Mouse (Mus musculus) R1 (cell line): ENCODE results near the gene Syt15.

Experiments
- DNase-seq: peaks from one replicate; pipeline ENCODE4 v3.0.0-alpha.2; 2018; ENCODE audit warnings: low read depth, low spot score

The Syt15 gene

DNA sequence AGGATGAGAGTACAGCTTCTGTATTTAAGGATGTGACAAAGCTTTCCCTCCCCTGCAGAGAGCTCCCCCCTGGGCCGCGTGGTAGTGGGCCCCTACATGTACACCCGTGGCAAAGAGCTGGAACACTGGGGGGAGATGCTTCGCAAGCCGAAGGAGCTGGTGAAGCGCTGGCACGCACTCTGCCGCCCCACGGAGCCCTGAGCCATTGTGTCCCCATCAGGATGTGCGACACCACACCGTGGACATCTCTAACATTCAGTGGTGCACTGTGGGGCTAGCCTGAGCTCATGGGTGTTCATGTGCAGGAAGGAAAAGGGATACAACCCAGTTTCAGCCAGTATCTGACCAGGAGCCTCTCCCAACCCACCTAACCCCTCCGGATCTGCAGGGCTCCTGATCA, 8.6 kb downstream of the Syt15 start:
- no peak for DNase-seq

GRCm38 (mm10) chr14:34228830-34229506, 9.6 kb downstream of the Syt15 start:
- DNase-seq, result no peak

- DNase-seq, result no peak
Observed at GRCm38 (mm10) chr14:34232340-34232739, 12.9 kb downstream of the Syt15 start.

- DNase-seq, result no peak
Observed at GRCm38 (mm10) chr14:34232866-34233680, 13.7 kb downstream of the Syt15 start.

DNA sequence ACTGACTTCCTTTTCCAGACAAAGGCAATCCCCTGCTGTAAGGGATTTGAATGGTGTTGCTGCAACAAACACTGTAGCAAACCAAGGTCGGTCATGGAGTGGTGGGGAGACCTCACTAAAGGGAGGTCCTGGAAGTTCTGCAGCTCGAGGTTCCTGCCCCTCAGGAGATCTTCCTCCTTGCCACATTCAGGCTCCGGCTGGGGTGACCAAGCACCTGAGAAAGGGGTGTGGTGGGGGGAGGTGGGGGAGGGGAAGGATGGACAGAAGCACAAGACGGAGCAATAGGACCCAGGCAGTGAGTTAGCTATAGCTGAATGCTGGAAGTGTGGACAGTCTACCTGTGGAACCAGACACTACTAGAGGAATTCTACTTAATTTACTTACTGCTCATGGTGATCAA, 14.5 kb downstream of the Syt15 start:
- DNase-seq, result no peak

GRCm38 (mm10) chr14:34234630-34235380, 15.4 kb downstream of the Syt15 start:
- peak; percentile 95 for DNase-seq

DNA sequence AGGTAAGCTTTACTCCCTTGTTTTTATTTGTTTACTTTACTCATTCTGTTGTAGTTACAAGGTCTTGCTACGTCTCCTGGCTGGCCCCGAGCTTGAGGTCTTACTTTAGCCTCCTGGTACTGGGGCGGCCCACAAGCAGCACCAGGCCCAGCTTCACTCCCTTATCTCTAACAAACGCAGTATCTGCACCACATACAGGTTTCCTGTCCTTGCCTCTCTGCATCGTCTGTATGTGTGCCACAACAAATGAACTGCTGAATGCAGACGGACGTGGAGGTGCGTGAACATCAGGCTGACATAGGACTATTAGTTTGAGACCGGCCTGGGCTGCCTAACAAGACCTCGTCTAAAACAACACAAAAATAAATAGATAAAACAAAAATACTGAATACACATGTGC, 20.9 kb downstream of the Syt15 start:
- DNase-seq, result no peak

DNA sequence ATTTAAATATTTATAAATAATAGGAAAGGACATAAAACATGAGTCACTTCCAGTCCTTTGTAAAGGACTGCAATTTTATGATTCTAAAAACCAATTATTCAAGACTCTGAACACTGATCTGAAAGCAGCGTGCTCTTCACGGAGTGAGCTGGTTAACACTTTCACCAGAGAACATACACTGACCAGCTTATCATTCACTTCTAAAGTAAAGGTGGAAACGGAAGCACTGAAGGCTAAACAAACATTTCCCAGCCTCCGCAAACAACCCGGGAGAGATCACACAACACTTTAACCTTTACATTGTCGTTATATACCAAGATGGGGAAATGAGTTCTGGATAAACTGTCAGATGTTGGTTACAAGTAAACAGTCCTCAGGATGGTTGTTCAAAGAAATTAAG, 21.3 kb downstream of the Syt15 start:
- no peak for DNase-seq

- DNase-seq, result no peak
Observed at GRCm38 (mm10) chr14:34252470-34253145, 33.2 kb downstream of the Syt15 start.

DNA sequence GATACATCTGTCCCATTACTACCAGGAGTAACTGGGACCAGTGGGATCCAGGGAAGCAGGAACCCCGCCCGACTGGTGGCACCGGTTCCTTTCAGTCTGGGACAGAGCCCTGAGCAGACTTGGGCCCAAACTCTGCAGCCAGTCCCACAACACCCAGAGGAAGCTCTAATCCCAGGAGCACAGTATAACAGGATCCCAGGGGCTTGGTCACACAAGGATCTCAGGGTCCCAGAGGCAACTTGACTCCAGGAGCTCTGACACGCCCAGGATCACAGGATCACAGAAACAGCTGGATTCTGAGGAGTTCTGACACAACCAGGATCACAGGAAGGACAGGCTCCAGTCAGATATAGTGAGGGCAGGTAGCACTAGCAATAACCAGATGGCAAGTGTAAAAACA, 33.9 kb downstream of the Syt15 start:
- DNase-seq, result peak; percentile 54

DNA sequence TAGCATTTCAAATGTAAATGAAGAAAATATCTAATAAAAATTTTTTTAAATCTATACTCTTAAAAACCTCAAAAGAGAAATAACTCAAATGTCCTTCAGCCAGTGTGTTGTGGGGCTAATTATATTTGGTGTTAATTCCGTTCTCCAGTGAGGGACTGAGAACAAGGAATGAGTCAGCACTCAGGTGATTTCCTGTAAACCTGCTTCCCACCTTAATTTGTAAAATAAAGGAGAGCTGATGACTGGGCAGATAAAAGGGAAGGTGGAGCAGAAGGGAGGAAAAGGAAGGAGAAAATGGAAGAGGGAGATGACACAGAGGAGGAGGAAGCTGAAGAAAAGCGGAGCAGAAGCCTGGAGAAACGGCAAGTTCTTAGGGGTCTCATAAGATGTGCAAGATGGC, 39.1 kb downstream of the Syt15 start:
- DNase-seq, result peak; percentile 62

DNA sequence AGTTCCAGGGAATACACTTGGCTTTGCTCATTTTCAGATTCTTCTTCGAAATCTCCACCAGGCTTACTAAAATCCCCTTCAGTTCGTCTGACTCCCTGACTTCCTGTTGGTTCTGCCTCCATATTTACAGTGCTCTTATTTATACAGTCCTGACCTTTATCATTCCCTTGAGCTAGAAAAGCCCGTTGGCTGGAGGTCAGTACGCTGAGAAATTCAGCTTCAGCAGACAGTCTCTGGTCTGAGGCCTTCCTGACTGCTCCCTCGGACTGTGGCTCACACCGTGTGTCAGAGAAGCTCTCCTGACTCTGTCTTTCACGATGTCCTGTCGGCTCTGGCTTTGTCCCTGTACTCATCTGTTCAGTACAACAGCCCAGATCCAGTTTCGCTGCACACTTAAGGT, 48.7 kb downstream of the Syt15 start:
- DNase-seq, result peak; percentile 59

GRCm38 (mm10) chr14:34273280-34273679, 53.9 kb downstream of the Syt15 start:
- DNase-seq, result peak; percentile 57

GRCm38 (mm10) chr14:34274141-34274540, 54.7 kb downstream of the Syt15 start:
- DNase-seq, result no peak

GRCm38 (mm10) chr14:34275225-34275624, 55.8 kb downstream of the Syt15 start:
- no peak for DNase-seq

- DNase-seq, result no peak
Observed at GRCm38 (mm10) chr14:34279726-34280125, 60.3 kb downstream of the Syt15 start.
